Mouse (Mus musculus) ES-E14 (cell line): ENCODE measurements around the gene Cracr2b.

Experiments used
- CHD2 ChIP-seq: IDR thresholded peaks from 2 replicates; pipeline ENCODE4 v1.6.1; 2014; ENCODE audit warnings: mild to moderate bottlenecking, low read depth, low read length, inconsistent platforms
- ZNF384 ChIP-seq: IDR thresholded peaks from 2 replicates; pipeline ENCODE4 v1.6.1; 2012; ENCODE audit warnings: low read depth, low read length, inconsistent platforms

DNA sequence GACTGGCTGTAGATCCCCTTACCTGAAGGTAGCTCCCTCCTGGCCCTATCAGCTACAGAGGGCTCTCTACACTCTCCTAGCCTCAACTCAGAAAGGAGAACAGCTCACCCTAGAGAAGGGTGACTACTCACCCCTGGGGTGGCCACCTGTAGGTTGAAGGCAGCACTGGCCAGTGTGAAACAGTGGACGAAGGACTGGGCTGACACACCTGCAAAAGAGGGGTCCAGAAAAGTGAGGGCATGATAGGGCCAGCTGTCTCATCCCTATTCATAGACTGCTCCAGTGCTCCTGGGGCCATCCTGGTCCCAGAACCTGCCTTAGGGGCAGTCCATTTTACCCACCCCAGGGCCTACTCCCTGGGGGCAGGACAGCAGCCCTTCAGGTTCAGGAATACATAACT lies 49.2 kb upstream of the Cracr2b start:
- TF ChIP-seq ZNF384 = no peak
- TF ChIP-seq CHD2 = no peak
